ENCODE assay signal across 7 mouse cellular contexts in genomic region chr17:46063283-46063973, GRCm38 (mm10). TPM values are rescaled to one million over a fixed set of nuclear protein-coding genes. Genes with fewer than 3 reads are reported as not detected.
A peak's percentile ranks its signal among the peaks of the same experiment; 100 is the strongest.
DNase-seq lines count a peak whose midpoint lies in the region; ATAC-seq and TF ChIP-seq lines count a peak whose summit lies in the region.

No protein-coding gene starts in this region.

- H3K36me3 ChIP-seq in forebrain, embryonic 11.5 days (ENCODE audit: control insufficient read depth, insufficient read depth, low read length), result no peaks in the 10 kb centered on the region
- H3K36me3 ChIP-seq in hindbrain, embryonic 13.5 days, result no peaks in the 10 kb centered on the region
- H3K36me3 ChIP-seq in liver, embryonic 13.5 days, result no peaks in the 10 kb centered on the region
- no peaks in the 10 kb centered on the region for H3K36me3 ChIP-seq in neural tube, embryonic 12.5 days

- DNase-seq in embryo, embryonic 10 days (ENCODE audit: low spot score), result peak; percentile 73
- peak; percentile 69 for DNase-seq in forebrain, embryonic 11.5 days (ENCODE audit: low spot score)
- no peak for DNase-seq in liver, embryonic 13.5 days
- no peak for DNase-seq in layer of hippocampus, adult 2 months (ENCODE audit: low spot score in 2 of 2)
- DNase-seq in frontal cortex, postnatal 36 days (ENCODE audit: low spot score in 2 of 2), result no peak

- no peaks in the 10 kb centered on the region for H3K9me3 ChIP-seq in forebrain, embryonic 11.5 days (ENCODE audit: control insufficient read depth, low read length)
- H3K9me3 ChIP-seq in hindbrain, embryonic 13.5 days, result no peaks in the 10 kb centered on the region
- H3K9me3 ChIP-seq in liver, embryonic 13.5 days (replicated peaks), result no peaks in the 10 kb centered on the region
- H3K9me3 ChIP-seq in neural tube, embryonic 12.5 days, result no peaks in the 10 kb centered on the region

- no peaks in the 10 kb centered on the region for H3K27me3 ChIP-seq in forebrain, embryonic 11.5 days (ENCODE audit: control insufficient read depth, insufficient read depth, low read length)
- H3K27me3 ChIP-seq in hindbrain, embryonic 13.5 days, result no peaks in the 10 kb centered on the region
- 0 out of 2 replicates have a peak, but pooled peaks cover 3% of the 10 kb centered on the region for H3K27me3 ChIP-seq in liver, embryonic 13.5 days
- no peaks in the 10 kb centered on the region for H3K27me3 ChIP-seq in neural tube, embryonic 12.5 days (replicated peaks)

- 0 out of 2 replicates have a peak, but pooled peaks cover 6% of the 10 kb centered on the region for H3K4me1 ChIP-seq in forebrain, embryonic 11.5 days (replicated peaks; ENCODE audit: control insufficient read depth, insufficient read depth, low read length)
- H3K4me1 ChIP-seq in hindbrain, embryonic 13.5 days (replicated peaks), result peaks cover 13% of the 10 kb centered on the region
- peaks cover 13% of the 10 kb centered on the region for H3K4me1 ChIP-seq in liver, embryonic 13.5 days (replicated peaks)
- peaks cover 10% of the 10 kb centered on the region for H3K4me1 ChIP-seq in neural tube, embryonic 12.5 days

- no peak for TF ChIP-seq CTCF in layer of hippocampus, adult 2 months (conservative IDR thresholded peaks at IDR 0.05)

- ATAC-seq in forebrain, embryonic 11.5 days (replicated peaks; ENCODE audit: low FRiP score), result peak; percentile 80
- ATAC-seq in hindbrain, embryonic 13.5 days (ENCODE audit: low FRiP score), result peak; percentile 57
- peak; percentile 68 for ATAC-seq in liver, embryonic 13.5 days (ENCODE audit: low read depth)
- ATAC-seq in neural tube, embryonic 12.5 days (ENCODE audit: low FRiP score, low read depth), result no peak

- H3K4me2 ChIP-seq in forebrain, embryonic 11.5 days (ENCODE audit: low read depth, low read length, severe bottlenecking), result no peak overlapping the region
- no peak overlapping the region for H3K4me2 ChIP-seq in hindbrain, embryonic 13.5 days
- H3K4me2 ChIP-seq in liver, embryonic 13.5 days, result no peak overlapping the region
- 0 out of 2 replicates have a peak overlapping the region, but pooled peaks have one; percentile 5 for H3K4me2 ChIP-seq in neural tube, embryonic 12.5 days (replicated peaks)

- no peak overlapping the region for H3K4me3 ChIP-seq in forebrain, embryonic 11.5 days (ENCODE audit: low read depth, low read length)
- H3K4me3 ChIP-seq in hindbrain, embryonic 13.5 days, result no peak overlapping the region
- H3K4me3 ChIP-seq in liver, embryonic 13.5 days (replicated peaks), result no peak overlapping the region
- H3K4me3 ChIP-seq in neural tube, embryonic 12.5 days, result no peak overlapping the region
- H3K4me3 ChIP-seq in layer of hippocampus, adult 2 months, result no peak overlapping the region

- peak overlapping the region; percentile 27; the same call in 1 of the 2 replicates for H3K27ac ChIP-seq in forebrain, embryonic 11.5 days (ENCODE audit: low read depth, low read length)
- no peak overlapping the region for H3K27ac ChIP-seq in hindbrain, embryonic 13.5 days
- H3K27ac ChIP-seq in liver, embryonic 13.5 days, result no peak overlapping the region
- H3K27ac ChIP-seq in neural tube, embryonic 12.5 days, result no peak overlapping the region
- H3K27ac ChIP-seq in layer of hippocampus, adult 2 months, result no peak overlapping the region

- 35% methylated on average over 10 of the region's 10 CpGs for WGBS in forebrain, embryonic 11.5 days
- WGBS in hindbrain, embryonic 13.5 days, result 21% methylated on average over 10 of the region's 10 CpGs
- WGBS in liver, embryonic 13.5 days (ENCODE audit: insufficient replicate concordance), result 32% methylated on average over 10 of the region's 10 CpGs
- 44% methylated on average over 10 of the region's 10 CpGs for WGBS in neural tube, embryonic 12.5 days

- peak overlapping the region; percentile 12; the same call in 1 of the 2 replicates for H3K9ac ChIP-seq in forebrain, embryonic 11.5 days (ENCODE audit: low read length)
- H3K9ac ChIP-seq in hindbrain, embryonic 13.5 days, result no peak overlapping the region
- H3K9ac ChIP-seq in liver, embryonic 13.5 days, result no peak overlapping the region
- no peak overlapping the region for H3K9ac ChIP-seq in neural tube, embryonic 12.5 days

RNA-seq across cellular contexts. Expression of gene Vegfa, which starts 31.3 kb away (rescaled TPM):
- polyA plus RNA-seq in forebrain, embryonic 11.5 days (2014; fragmentation: Nextera tagmentation; extraction: Ambion mirVana), result 2.9 and 3.3 TPM in 2 replicates
- polyA plus RNA-seq in hindbrain, embryonic 13.5 days (2015; fragmentation: Nextera tagmentation; extraction: Ambion mirVana), result 2.8 and 4.1 TPM in 2 replicates
- 1.2 and 1.3 TPM in 2 replicates for polyA plus RNA-seq in liver, embryonic 13.5 days (2015; fragmentation: Nextera tagmentation; extraction: Ambion mirVana)
- 3.4 and 4.1 TPM in 2 replicates for polyA plus RNA-seq in neural tube, embryonic 12.5 days (2016; fragmentation: Nextera tagmentation; extraction: Ambion mirVana)
- 10 to 100 TPM; 76.3 to 77.9 TPM for total RNA-seq in layer of hippocampus, adult 2 months (2021)

RNA-seq across cellular contexts. Expression of gene Mrps18a, which starts 47.4 kb away (rescaled TPM):
- 119 and 127 TPM in 2 replicates for polyA plus RNA-seq in forebrain, embryonic 11.5 days (2014; fragmentation: Nextera tagmentation; extraction: Ambion mirVana)
- 147 and 149 TPM in 2 replicates for polyA plus RNA-seq in hindbrain, embryonic 13.5 days (2015; fragmentation: Nextera tagmentation; extraction: Ambion mirVana)
- 92.4 and 99.6 TPM in 2 replicates for polyA plus RNA-seq in liver, embryonic 13.5 days (2015; fragmentation: Nextera tagmentation; extraction: Ambion mirVana)
- polyA plus RNA-seq in neural tube, embryonic 12.5 days (2016; fragmentation: Nextera tagmentation; extraction: Ambion mirVana), result 125 and 132 TPM in 2 replicates
- 10 to 100 TPM; 81.1 to 82.5 TPM for total RNA-seq in layer of hippocampus, adult 2 months (2021)

Comparison
In these comparisons a context has a peak if more than half of its experiments do, and no peak if none do; other contexts are left out.
1. DNase-seq: peak in embryo, embryonic 10 days (single experiment) and forebrain, embryonic 11.5 days (single experiment); none in liver, embryonic 13.5 days (single experiment), layer of hippocampus, adult 2 months (0 of 2) and frontal cortex, postnatal 36 days (0 of 2).